20 mouse cellular contexts compared by ENCODE assay signal in genomic region chr4:55408081-55408480, GRCm38 (mm10). TPM values are rescaled to one million over a fixed set of nuclear protein-coding genes. Genes with fewer than 3 reads are reported as not detected.
DNase-seq lines count a peak whose midpoint lies in the region; TF ChIP-seq lines count a peak whose summit lies in the region.
"Had no signal": no experiment of that assay in that cellular context is flagged by ENCODE, and none has a peak within 500 bp of the region (broad histone marks: within the 10 kb centered on the region; RNA-seq: fewer than 3 reads in every experiment).

No protein-coding gene starts in this region.

- no peak for TF ChIP-seq POLR2A in olfactory bulb, adult 2 months (IDR thresholded peaks at IDR 0.05; ENCODE audit: insufficient read depth, low read depth, low read length)
- no peak for TF ChIP-seq POLR2A in cerebellum, adult 2 months (IDR thresholded peaks at IDR 0.05; ENCODE audit: borderline replicate concordance, insufficient read depth, low read length)

- no peak overlapping the region for H3K27ac ChIP-seq in heart, embryonic 10.5 days
- H3K27ac ChIP-seq in olfactory bulb, adult 2 months (ENCODE audit: insufficient read depth, low read depth, low read length) = peak overlapping the region; percentile 25; the same call in 1 of the 2 replicates
- H3K27ac ChIP-seq in cerebellum, adult 2 months (ENCODE audit: insufficient read depth, low read length) = no peak overlapping the region
- H3K27ac ChIP-seq: forebrain, embryonic 12.5 days; heart, embryonic 13.5 days; hindbrain, embryonic 15.5 days; limb, embryonic 13.5 days; liver, embryonic 13.5 days had no signal

- H3K4me1 ChIP-seq in heart, embryonic 10.5 days = no peaks in the 10 kb centered on the region
- peaks cover 6% of the 10 kb centered on the region for H3K4me1 ChIP-seq in olfactory bulb, adult 2 months (ENCODE audit: control insufficient read depth, insufficient read depth, low read length)
- no peaks in the 10 kb centered on the region for H3K4me1 ChIP-seq in cerebellum, adult 2 months (ENCODE audit: control insufficient read depth, insufficient read depth, low read length)
- H3K4me1 ChIP-seq: heart, embryonic 13.5 days; hindbrain, embryonic 15.5 days; limb, embryonic 13.5 days had no signal

- no peaks in the 10 kb centered on the region for H3K36me3 ChIP-seq in heart, embryonic 10.5 days
- H3K36me3 ChIP-seq: forebrain, embryonic 12.5 days; heart, embryonic 13.5 days; hindbrain, embryonic 15.5 days; limb, embryonic 13.5 days; liver, embryonic 13.5 days had no signal

- peak; percentile 41 for DNase-seq in heart, embryonic 10.5 days (ENCODE audit: low spot score)
- DNase-seq in heart, postnatal 14 days = no peak
- peak; percentile 40 for DNase-seq in 3T3-L1 (ENCODE audit: low read depth, low spot score)
- DNase-seq in frontal cortex, postnatal 14 days (ENCODE audit: low spot score in 2 of 2) = peak; percentile 20 to 32
- no peak for DNase-seq in cerebellum, adult 2 months
- DNase-seq in kidney, adult 9 months = no peak
- no peak for DNase-seq in thymus, adult 18-20 months
- DNase-seq: adrenal gland, adult 2 months; cerebellum, adult 9-11 months; heart, postnatal 4 days; kidney, postnatal 10 days; liver, embryonic 13.5 days; lung, embryonic 14.5 days; lung, postnatal 4 days had no signal

- H3K27me3 ChIP-seq in heart, embryonic 10.5 days (ENCODE audit: insufficient read depth, poor library complexity, severe bottlenecking) = no peaks in the 10 kb centered on the region
- H3K27me3 ChIP-seq in cerebellum, adult 2 months (ENCODE audit: control insufficient read depth, insufficient read depth, low read length) = no peaks in the 10 kb centered on the region
- H3K27me3 ChIP-seq: CH12.LX; forebrain, embryonic 12.5 days; heart, embryonic 13.5 days; hindbrain, embryonic 15.5 days; limb, embryonic 13.5 days; liver, embryonic 13.5 days had no signal

- no peak for TF ChIP-seq CTCF in olfactory bulb, adult 2 months (IDR thresholded peaks at IDR 0.05; ENCODE audit: insufficient read depth, low read depth, low read length)
- TF ChIP-seq CTCF in cerebellum, adult 2 months (IDR thresholded peaks at IDR 0.05; ENCODE audit: borderline replicate concordance, insufficient read depth, low read depth, low read length) = no peak

- intact Hi-C loops in heart, postnatal 14 days (cut with DNase I) = no loop called here

- no peak overlapping the region for H3K4me3 ChIP-seq in heart, embryonic 10.5 days
- no peak overlapping the region for H3K4me3 ChIP-seq in olfactory bulb, adult 2 months (ENCODE audit: insufficient read depth, low read depth, low read length)
- no peak overlapping the region for H3K4me3 ChIP-seq in cerebellum, adult 2 months (replicated peaks; ENCODE audit: insufficient read depth, low read depth, low read length)
- H3K4me3 ChIP-seq: forebrain, embryonic 12.5 days; heart, embryonic 13.5 days; hindbrain, embryonic 15.5 days; limb, embryonic 13.5 days; liver, embryonic 13.5 days had no signal

- no peaks in the 10 kb centered on the region for H3K9me3 ChIP-seq in heart, embryonic 10.5 days
- H3K9me3 ChIP-seq: forebrain, embryonic 12.5 days; heart, embryonic 13.5 days; hindbrain, embryonic 15.5 days; limb, embryonic 13.5 days; liver, embryonic 13.5 days had no signal

- 28% methylated on average over 2 of the region's 2 CpGs for WGBS in heart, embryonic 10.5 days
- 40% methylated on average over 2 of the region's 2 CpGs for WGBS in olfactory bulb, adult 2 months
- WGBS in cerebellum, adult 2 months = 73% methylated on average over 2 of the region's 2 CpGs

RNA-seq across cellular contexts. Expression of gene Rad23b, which starts 58.2 kb away (rescaled TPM):
- polyA plus RNA-seq in heart, embryonic 10.5 days (2016; fragmentation: Nextera tagmentation; extraction: Ambion mirVana) = 64.8 and 85.9 TPM in 2 replicates
- total RNA-seq in heart, postnatal 14 days (2021) = 100 to 1,000 TPM; 104 to 113 TPM
- not detected in 2 replicates for polyA plus RNA-seq in olfactory bulb, adult 2 months (2012; ENCODE audit: insufficient read depth, insufficient read length, low replicate concordance, missing spikeins)
- 135 and 153 TPM in 2 replicates for polyA plus RNA-seq in cerebellum, adult 2 months (2012; rRNA removed)

Comparison
In these comparisons a context has a peak if more than half of its experiments do, and no peak if none do; other contexts are left out.
1. DNase-seq: peak in heart, embryonic 10.5 days (single experiment), 3T3-L1 (single experiment) and frontal cortex, postnatal 14 days (2 of 2); none in heart, postnatal 14 days (0 of 2), cerebellum, adult 2 months (0 of 2), kidney, adult 9 months (single experiment) and thymus, adult 18-20 months (0 of 2).